Mouse (Mus musculus): ENCODE data around the gene Maml2. TPM values are rescaled to one million over a fixed set of nuclear protein-coding genes. Genes with fewer than 3 reads are reported as not detected.

Maml2 gene
- polyA plus RNA-seq, 1 experiment from 2014 or later, result 6.2 TPM

GRCm38 (mm10) chr9:13300041-13300441 lies 2.3 kb downstream of the Maml2 start:
- 63% methylated on average over 3 of the region's 3 CpGs for WGBS
- H3K4me2 ChIP-seq (replicated peaks), result peak overlapping the region; percentile 91
- no peak for ATAC-seq
- H3K4me3 ChIP-seq (replicated peaks), result peak overlapping the region; percentile 0; the same call in 1 of the 2 replicates
- H3K27me3 ChIP-seq (replicated peaks), result no peaks in the 10 kb centered on the region
- H3K36me3 ChIP-seq, result no peaks in the 10 kb centered on the region
- no peaks in the 10 kb centered on the region for H3K9me3 ChIP-seq
- no peak overlapping the region for H3K9ac ChIP-seq
- H3K27ac ChIP-seq, result no peak overlapping the region
- peaks cover 43% of the 10 kb centered on the region for H3K4me1 ChIP-seq (replicated peaks)

GRCm38 (mm10) chr9:13300891-13301782 lies 3.4 kb downstream of the Maml2 start:
- H3K9ac ChIP-seq, result no peak overlapping the region
- ATAC-seq, result no peak
- WGBS, result 76% methylated on average over 9 of the region's 9 CpGs
- no peaks in the 10 kb centered on the region for H3K27me3 ChIP-seq (replicated peaks)
- peak overlapping the region; percentile 91 for H3K4me2 ChIP-seq (replicated peaks)
- no peak overlapping the region for H3K27ac ChIP-seq
- H3K36me3 ChIP-seq, result no peaks in the 10 kb centered on the region
- no peaks in the 10 kb centered on the region for H3K9me3 ChIP-seq
- peaks cover 42% of the 10 kb centered on the region for H3K4me1 ChIP-seq (replicated peaks)
- H3K4me3 ChIP-seq (replicated peaks), result no peak overlapping the region

GRCm38 (mm10) chr9:13302183-13302825 lies 4.5 kb downstream of the Maml2 start:
- Histone ChIP-seq H3K4me3 (replicated peaks) (no peak overlapping the region), H3K27ac (no peak overlapping the region), H3K9ac (no peak overlapping the region), H3K9me3 (no peaks in the 10 kb centered on the region), H3K36me3 (no peaks in the 10 kb centered on the region), H3K4me1 (replicated peaks) (peaks cover 41% of the 10 kb centered on the region), H3K27me3 (replicated peaks) (no peaks in the 10 kb centered on the region), H3K4me2 (replicated peaks) (no peak overlapping the region)
- no peak for ATAC-seq
- 33% methylated on average over 6 of the region's 6 CpGs for WGBS

GRCm38 (mm10) chr9:13303099-13303771 lies 5.5 kb downstream of the Maml2 start:
- Histone ChIP-seq H3K4me2 (replicated peaks) (no peak overlapping the region), H3K4me1 (replicated peaks) (peaks cover 35% of the 10 kb centered on the region), H3K36me3 (no peaks in the 10 kb centered on the region), H3K4me3 (replicated peaks) (no peak overlapping the region), H3K9me3 (no peaks in the 10 kb centered on the region), H3K27me3 (replicated peaks) (no peaks in the 10 kb centered on the region), H3K27ac (no peak overlapping the region), H3K9ac (no peak overlapping the region)
- WGBS, result 84% methylated on average over 5 of the region's 5 CpGs
- ATAC-seq, result no peak

GRCm38 (mm10) chr9:13303976-13304375 lies 6.2 kb downstream of the Maml2 start:
- ATAC-seq, result peak; percentile 78
- no peak overlapping the region; the same call in 1 of the 2 replicates for H3K4me2 ChIP-seq (replicated peaks)
- WGBS, result 35% methylated on average over 6 of the region's 6 CpGs
- no peaks in the 10 kb centered on the region for H3K36me3 ChIP-seq
- no peaks in the 10 kb centered on the region for H3K9me3 ChIP-seq
- H3K4me1 ChIP-seq (replicated peaks), result peaks cover 32% of the 10 kb centered on the region
- H3K27me3 ChIP-seq (replicated peaks), result no peaks in the 10 kb centered on the region
- no peak overlapping the region for H3K9ac ChIP-seq
- H3K27ac ChIP-seq, result no peak overlapping the region
- H3K4me3 ChIP-seq (replicated peaks), result no peak overlapping the region

GRCm38 (mm10) chr9:13306471-13306870 lies 8.7 kb downstream of the Maml2 start:
- H3K27ac ChIP-seq, result no peak overlapping the region
- H3K4me1 ChIP-seq (replicated peaks), result peaks cover 12% of the 10 kb centered on the region; the same call in 1 of the 2 replicates
- H3K27me3 ChIP-seq (replicated peaks), result no peaks in the 10 kb centered on the region
- H3K36me3 ChIP-seq, result no peaks in the 10 kb centered on the region
- WGBS, result 95% methylated on average over 3 of the region's 3 CpGs
- H3K4me3 ChIP-seq (replicated peaks), result no peak overlapping the region
- H3K9me3 ChIP-seq, result no peaks in the 10 kb centered on the region
- no peak for ATAC-seq
- H3K9ac ChIP-seq, result no peak overlapping the region
- H3K4me2 ChIP-seq (replicated peaks), result no peak overlapping the region

- no peak overlapping the region for H3K9ac ChIP-seq
- no peak for ATAC-seq
- no peak overlapping the region for H3K27ac ChIP-seq
- H3K4me2 ChIP-seq (replicated peaks), result no peak overlapping the region
- no peaks in the 10 kb centered on the region for H3K9me3 ChIP-seq
- H3K4me3 ChIP-seq (replicated peaks), result no peak overlapping the region
- no peaks in the 10 kb centered on the region for H3K27me3 ChIP-seq (replicated peaks)
- peaks cover 7% of the 10 kb centered on the region; the same call in 1 of the 2 replicates for H3K4me1 ChIP-seq (replicated peaks)
- 54% methylated on average over 4 of the region's 4 CpGs for WGBS
- H3K36me3 ChIP-seq, result no peaks in the 10 kb centered on the region
These were observed 9.5 kb downstream of the Maml2 start for GRCm38 (mm10) chr9:13307226-13307625.

- Histone ChIP-seq H3K9ac (no peak overlapping the region), H3K9me3 (no peaks in the 10 kb centered on the region), H3K27ac (no peak overlapping the region), H3K27me3 (replicated peaks) (no peaks in the 10 kb centered on the region), H3K4me2 (replicated peaks) (no peak overlapping the region), H3K4me3 (replicated peaks) (no peak overlapping the region), H3K36me3 (no peaks in the 10 kb centered on the region), H3K4me1 (replicated peaks) (peaks cover 5% of the 10 kb centered on the region; the same call in 1 of the 2 replicates)
- no peak for ATAC-seq
- 74% methylated on average over 8 of the region's 8 CpGs for WGBS
These were observed 11.0 kb downstream of the Maml2 start for GRCm38 (mm10) chr9:13308718-13309117.

GRCm38 (mm10) chr9:13309807-13310206 lies 12.1 kb downstream of the Maml2 start:
- Histone ChIP-seq H3K9ac (no peak overlapping the region), H3K27ac (no peak overlapping the region), H3K4me1 (replicated peaks) (no peaks in the 10 kb centered on the region), H3K4me3 (replicated peaks) (no peak overlapping the region), H3K4me2 (replicated peaks) (no peak overlapping the region), H3K9me3 (no peaks in the 10 kb centered on the region), H3K36me3 (no peaks in the 10 kb centered on the region), H3K27me3 (replicated peaks) (no peaks in the 10 kb centered on the region)
- WGBS, result 76% methylated on average over 7 of the region's 7 CpGs
- ATAC-seq, result no peak

- ATAC-seq, result no peak
- 71% methylated on average over 3 of the region's 3 CpGs for WGBS
- Histone ChIP-seq H3K9ac (no peak overlapping the region), H3K4me1 (replicated peaks) (no peaks in the 10 kb centered on the region), H3K9me3 (no peaks in the 10 kb centered on the region), H3K27ac (no peak overlapping the region), H3K36me3 (no peaks in the 10 kb centered on the region), H3K4me2 (replicated peaks) (no peak overlapping the region), H3K27me3 (replicated peaks) (no peaks in the 10 kb centered on the region), H3K4me3 (replicated peaks) (no peak overlapping the region)
These were observed 12.5 kb downstream of the Maml2 start for GRCm38 (mm10) chr9:13310236-13310635.

- 33% methylated on average over 2 of the region's 2 CpGs for WGBS
- no peaks in the 10 kb centered on the region for H3K36me3 ChIP-seq
- no peak overlapping the region for H3K9ac ChIP-seq
- no peak overlapping the region for H3K4me2 ChIP-seq (replicated peaks)
- ATAC-seq, result no peak
- no peak overlapping the region for H3K27ac ChIP-seq
- H3K4me1 ChIP-seq (replicated peaks), result no peaks in the 10 kb centered on the region
- no peaks in the 10 kb centered on the region for H3K9me3 ChIP-seq
- no peaks in the 10 kb centered on the region for H3K27me3 ChIP-seq (replicated peaks)
- no peak overlapping the region for H3K4me3 ChIP-seq (replicated peaks)
These were observed 13.3 kb downstream of the Maml2 start for GRCm38 (mm10) chr9:13311094-13311493.

GRCm38 (mm10) chr9:13313923-13314322 lies 16.2 kb downstream of the Maml2 start:
- no peak for ATAC-seq
- WGBS, result 90% methylated on average over 2 of the region's 2 CpGs
- Histone ChIP-seq H3K9ac (no peak overlapping the region), H3K27me3 (replicated peaks) (no peaks in the 10 kb centered on the region), H3K4me1 (replicated peaks) (no peaks in the 10 kb centered on the region), H3K36me3 (no peaks in the 10 kb centered on the region), H3K4me2 (replicated peaks) (no peak overlapping the region), H3K27ac (no peak overlapping the region), H3K9me3 (no peaks in the 10 kb centered on the region), H3K4me3 (replicated peaks) (no peak overlapping the region)

Data from intestine, embryonic 15.5 days (tissue).